Mouse (Mus musculus): ENCODE measurements at regions not wholly inside any gene's neighbourhood (a gene's known extent, or its start where the extent isn't known, plus 50 kb on each side); places are given as distances from the start of the nearest gene placed in this dataset.

GRCm38 (mm10) chr3:137550708-137551107, 70.7 kb upstream of the Ddit4l start:
- Histone ChIP-seq H3K4me3 (ENCODE audit: insufficient read depth, low read depth, low read length) (no peak overlapping the region), H3K79me2 (ENCODE audit: control insufficient read depth, insufficient read depth, low read length) (no peaks in the 10 kb centered on the region), H3K27ac (replicated peaks; ENCODE audit: insufficient read depth, low read depth, low read length) (no peak overlapping the region), H3K9ac (ENCODE audit: low read depth, low read length) (no peak overlapping the region), H3K36me3 (ENCODE audit: control insufficient read depth, insufficient read depth, low read length) (no peaks in the 10 kb centered on the region), H3K27me3 (ENCODE audit: control insufficient read depth, insufficient read depth, low read length) (no peaks in the 10 kb centered on the region), H3K4me1 (ENCODE audit: control insufficient read depth, insufficient read depth, low read length) (no peaks in the 10 kb centered on the region)
- WGBS, result 68% methylated on average over 4 of the region's 4 CpGs
- DNase-seq (ENCODE audit: extremely low read depth, low read depth, low spot score), result no peak
- TF ChIP-seq POLR2A (IDR thresholded peaks at IDR 0.05; ENCODE audit: extremely low read depth, insufficient read depth, low read length) (no peak), CTCF (IDR thresholded peaks at IDR 0.05; ENCODE audit: low read depth, low read length) (no peak)

- no peaks in the 10 kb centered on the region for H3K36me3 ChIP-seq (ENCODE audit: control insufficient read depth, insufficient read depth, low read length)
- WGBS, result 80% methylated on average over 12 of the region's 12 CpGs
- no peak overlapping the region for H3K4me3 ChIP-seq (ENCODE audit: insufficient read depth, low read depth, low read length)
- H3K4me1 ChIP-seq (ENCODE audit: control insufficient read depth, insufficient read depth, low read length), result no peaks in the 10 kb centered on the region
- H3K27ac ChIP-seq (replicated peaks; ENCODE audit: insufficient read depth, low read depth, low read length), result no peak overlapping the region
- peak; percentile 3 for DNase-seq (ENCODE audit: extremely low read depth, low read depth, low spot score)
- no peaks in the 10 kb centered on the region for H3K79me2 ChIP-seq (ENCODE audit: control insufficient read depth, insufficient read depth, low read length)
- TF ChIP-seq CTCF (IDR thresholded peaks at IDR 0.05; ENCODE audit: low read depth, low read length), result no peak
- no peak for TF ChIP-seq POLR2A (IDR thresholded peaks at IDR 0.05; ENCODE audit: extremely low read depth, insufficient read depth, low read length)
- no peak overlapping the region for H3K9ac ChIP-seq (ENCODE audit: low read depth, low read length)
- H3K27me3 ChIP-seq (ENCODE audit: control insufficient read depth, insufficient read depth, low read length), result no peaks in the 10 kb centered on the region
These were observed 68.7 kb upstream of the Ddit4l start for GRCm38 (mm10) chr3:137552472-137553336.

- H3K4me1 ChIP-seq (ENCODE audit: control insufficient read depth, insufficient read depth, low read length), result no peaks in the 10 kb centered on the region
- no peak overlapping the region for H3K27ac ChIP-seq (replicated peaks; ENCODE audit: insufficient read depth, low read depth, low read length)
- H3K79me2 ChIP-seq (ENCODE audit: control insufficient read depth, insufficient read depth, low read length), result no peaks in the 10 kb centered on the region
- 66% methylated on average over 6 of the region's 6 CpGs for WGBS
- H3K9ac ChIP-seq (ENCODE audit: low read depth, low read length), result no peak overlapping the region
- H3K27me3 ChIP-seq (ENCODE audit: control insufficient read depth, insufficient read depth, low read length), result no peaks in the 10 kb centered on the region
- no peak for TF ChIP-seq POLR2A (IDR thresholded peaks at IDR 0.05; ENCODE audit: extremely low read depth, insufficient read depth, low read length)
- TF ChIP-seq CTCF (IDR thresholded peaks at IDR 0.05; ENCODE audit: low read depth, low read length), result no peak
- H3K4me3 ChIP-seq (ENCODE audit: insufficient read depth, low read depth, low read length), result no peak overlapping the region
- H3K36me3 ChIP-seq (ENCODE audit: control insufficient read depth, insufficient read depth, low read length), result no peaks in the 10 kb centered on the region
- peak; percentile 18 for DNase-seq (ENCODE audit: extremely low read depth, low read depth, low spot score)
These were observed 60.5 kb upstream of the Ddit4l start for GRCm38 (mm10) chr3:137560851-137561449.

- Histone ChIP-seq H3K27me3 (ENCODE audit: control insufficient read depth, insufficient read depth, low read length) (no peaks in the 10 kb centered on the region), H3K4me1 (ENCODE audit: control insufficient read depth, insufficient read depth, low read length) (no peaks in the 10 kb centered on the region), H3K4me3 (ENCODE audit: insufficient read depth, low read depth, low read length) (no peak overlapping the region), H3K36me3 (ENCODE audit: control insufficient read depth, insufficient read depth, low read length) (no peaks in the 10 kb centered on the region), H3K27ac (replicated peaks; ENCODE audit: insufficient read depth, low read depth, low read length) (no peak overlapping the region), H3K9ac (ENCODE audit: low read depth, low read length) (no peak overlapping the region), H3K79me2 (ENCODE audit: control insufficient read depth, insufficient read depth, low read length) (no peaks in the 10 kb centered on the region)
- WGBS, result 87% methylated on average over 2 of the region's 2 CpGs
- no peak for DNase-seq (ENCODE audit: extremely low read depth, low read depth, low spot score)
- no peak for TF ChIP-seq CTCF (IDR thresholded peaks at IDR 0.05; ENCODE audit: low read depth, low read length)
These were observed 59.4 kb upstream of the Ddit4l start for GRCm38 (mm10) chr3:137561986-137562385.

- H3K27me3 ChIP-seq (ENCODE audit: control insufficient read depth, insufficient read depth, low read length), result no peaks in the 10 kb centered on the region
- H3K4me3 ChIP-seq (ENCODE audit: insufficient read depth, low read depth, low read length), result no peak overlapping the region
- TF ChIP-seq POLR2A (IDR thresholded peaks at IDR 0.05; ENCODE audit: extremely low read depth, insufficient read depth, low read length), result no peak
- TF ChIP-seq CTCF (IDR thresholded peaks at IDR 0.05; ENCODE audit: low read depth, low read length), result no peak
- H3K4me1 ChIP-seq (ENCODE audit: control insufficient read depth, insufficient read depth, low read length), result no peaks in the 10 kb centered on the region
- DNase-seq (ENCODE audit: extremely low read depth, low read depth, low spot score), result no peak
- no peaks in the 10 kb centered on the region for H3K79me2 ChIP-seq (ENCODE audit: control insufficient read depth, insufficient read depth, low read length)
- 87% methylated on average over 6 of the region's 6 CpGs for WGBS
- H3K27ac ChIP-seq (replicated peaks; ENCODE audit: insufficient read depth, low read depth, low read length), result no peak overlapping the region
- H3K9ac ChIP-seq (ENCODE audit: low read depth, low read length), result no peak overlapping the region
- no peaks in the 10 kb centered on the region for H3K36me3 ChIP-seq (ENCODE audit: control insufficient read depth, insufficient read depth, low read length)
These were observed 57.8 kb upstream of the Ddit4l start for GRCm38 (mm10) chr3:137563541-137564080.

GRCm38 (mm10) chr3:137564282-137564681, 57.1 kb upstream of the Ddit4l start:
- H3K4me1 ChIP-seq (ENCODE audit: control insufficient read depth, insufficient read depth, low read length), result no peaks in the 10 kb centered on the region
- no peaks in the 10 kb centered on the region for H3K36me3 ChIP-seq (ENCODE audit: control insufficient read depth, insufficient read depth, low read length)
- H3K79me2 ChIP-seq (ENCODE audit: control insufficient read depth, insufficient read depth, low read length), result no peaks in the 10 kb centered on the region
- no peak for DNase-seq (ENCODE audit: extremely low read depth, low read depth, low spot score)
- no peak overlapping the region for H3K9ac ChIP-seq (ENCODE audit: low read depth, low read length)
- H3K4me3 ChIP-seq (ENCODE audit: insufficient read depth, low read depth, low read length), result no peak overlapping the region
- 69% methylated on average over 5 of the region's 5 CpGs for WGBS
- H3K27ac ChIP-seq (replicated peaks; ENCODE audit: insufficient read depth, low read depth, low read length), result no peak overlapping the region
- TF ChIP-seq CTCF (IDR thresholded peaks at IDR 0.05; ENCODE audit: low read depth, low read length) (no peak), POLR2A (IDR thresholded peaks at IDR 0.05; ENCODE audit: extremely low read depth, insufficient read depth, low read length) (no peak)
- H3K27me3 ChIP-seq (ENCODE audit: control insufficient read depth, insufficient read depth, low read length), result no peaks in the 10 kb centered on the region
